Mouse (Mus musculus): ENCODE measurements around the gene Mtmr2. TPM values are rescaled to one million over a fixed set of nuclear protein-coding genes. Genes with fewer than 3 reads are reported as not detected.
A peak's percentile ranks its signal among the peaks of the same experiment; 100 is the strongest.
"Not testable (repeated sequence)": the region's sequence is repeated elsewhere in the genome, so short reads cannot be mapped to it uniquely, and the experiment has no call there.

The Mtmr2 gene
- total RNA-seq (2021) = 10 to 100 TPM; 36.4 to 38.6 TPM

DNA sequence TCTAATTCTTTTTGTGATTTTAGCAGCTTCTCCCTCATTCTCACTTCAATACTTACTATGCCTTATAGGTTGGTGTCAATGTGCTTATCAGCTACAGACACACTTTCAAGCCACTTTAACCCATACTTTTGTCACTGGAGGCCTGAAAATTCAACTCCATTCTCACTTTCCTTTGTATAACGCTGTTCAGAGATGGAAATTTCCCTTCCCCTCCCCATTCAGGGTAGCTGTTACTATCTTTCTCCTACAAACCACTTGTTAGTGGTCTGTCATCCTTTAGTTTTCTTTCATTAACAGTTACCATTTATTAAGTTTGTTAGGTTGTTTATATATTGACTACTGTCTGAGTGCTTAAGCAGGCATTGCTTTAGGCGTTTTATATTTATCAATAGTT lies at the start of gene Mtmr2:
Gene Mtmr2, plus strand, starts transcription at position 7 of the 394 bp plus-strand sequence.
- intact Hi-C loops (cut with DNase I) = no loop called here
- peak in 1 of 2 experiments; percentile 7 for DNase-seq

- intact Hi-C loops (cut with DNase I) = no loop called here
- DNase-seq = no peak
Measured at GRCm38 (mm10) chr9:13699061-13699780, 49.0 kb upstream of the Mtmr2 start.

- DNase-seq = no peak
- intact Hi-C loops (cut with DNase I) = no loop called here
Measured at GRCm38 (mm10) chr9:13699781-13700116, 48.5 kb upstream of the Mtmr2 start.

GRCm38 (mm10) chr9:13701773-13702172 lies 46.4 kb upstream of the Mtmr2 start:
- intact Hi-C loops (cut with DNase I) = no loop called here
- DNase-seq = no peak

GRCm38 (mm10) chr9:13703100-13703499 lies 45.1 kb upstream of the Mtmr2 start:
- intact Hi-C loops (cut with DNase I) = no loop called here
- peak; percentile 37 to 48 for DNase-seq

DNA sequence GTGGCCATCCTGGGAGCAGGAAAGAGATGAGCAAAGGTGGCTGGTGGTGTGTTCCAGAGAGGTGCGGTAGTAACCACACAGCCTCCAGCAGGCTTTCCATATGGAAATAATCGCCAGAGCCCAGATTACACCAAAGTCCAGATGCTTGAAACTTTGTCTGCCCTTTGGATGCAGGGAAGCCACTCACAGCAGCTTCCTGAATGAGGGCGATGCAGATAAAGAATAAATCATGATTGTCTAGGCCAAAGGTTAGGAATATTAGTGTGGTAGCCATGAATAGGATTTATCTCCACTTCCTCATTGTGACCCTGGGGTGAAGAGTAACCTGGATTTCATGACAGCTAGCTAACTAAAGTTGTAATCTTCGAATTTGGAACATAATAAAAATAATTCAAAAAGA lies 43.3 kb upstream of the Mtmr2 start:
- DNase-seq = no peak
- intact Hi-C loops (cut with DNase I) = no loop called here

DNA sequence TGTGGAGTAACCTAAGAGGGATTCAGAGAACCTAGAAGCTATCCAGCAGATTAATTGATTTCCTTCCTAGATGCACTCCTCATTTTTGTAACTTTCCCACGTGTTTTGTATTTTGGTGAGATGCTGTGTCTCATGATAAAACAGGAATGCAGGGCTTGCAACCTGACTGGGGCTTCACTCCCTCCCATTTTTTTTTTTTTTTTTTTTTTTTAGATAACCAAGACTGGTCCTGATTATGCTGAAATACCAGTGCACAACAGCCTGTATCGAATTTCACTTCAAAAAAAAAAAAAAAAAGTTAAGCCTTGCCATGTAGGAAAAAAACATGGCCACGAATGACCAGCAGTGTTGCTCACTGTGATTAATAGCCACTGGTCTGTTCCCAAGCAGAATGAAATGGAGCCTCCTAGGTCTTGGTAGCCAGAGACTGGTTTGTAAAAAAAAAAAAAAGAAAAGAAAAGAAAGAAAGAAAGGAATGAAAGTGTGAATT lies 41.1 kb upstream of the Mtmr2 start:
- no peak for DNase-seq
- intact Hi-C loops (cut with DNase I) = no loop called here

DNA sequence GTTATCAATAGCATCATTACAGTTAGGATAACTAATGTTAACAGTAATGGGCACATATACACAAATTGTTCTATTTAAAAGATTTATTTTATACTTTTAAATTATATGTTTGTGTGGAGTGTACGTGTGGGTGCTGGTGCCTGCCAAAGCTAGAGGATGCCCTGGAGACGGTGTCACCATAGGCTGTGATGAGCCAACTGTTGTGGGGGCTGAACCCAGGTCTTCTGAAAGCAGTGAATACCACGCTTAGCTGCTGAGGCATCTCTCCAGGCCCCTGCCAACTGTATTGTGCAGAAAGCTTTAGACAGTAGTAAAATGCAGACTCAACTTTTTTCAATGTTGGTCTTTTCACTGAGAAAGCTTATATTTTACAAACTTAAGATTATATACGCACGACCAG lies 38.8 kb upstream of the Mtmr2 start:
- intact Hi-C loops (cut with DNase I) = no loop called here

DNA sequence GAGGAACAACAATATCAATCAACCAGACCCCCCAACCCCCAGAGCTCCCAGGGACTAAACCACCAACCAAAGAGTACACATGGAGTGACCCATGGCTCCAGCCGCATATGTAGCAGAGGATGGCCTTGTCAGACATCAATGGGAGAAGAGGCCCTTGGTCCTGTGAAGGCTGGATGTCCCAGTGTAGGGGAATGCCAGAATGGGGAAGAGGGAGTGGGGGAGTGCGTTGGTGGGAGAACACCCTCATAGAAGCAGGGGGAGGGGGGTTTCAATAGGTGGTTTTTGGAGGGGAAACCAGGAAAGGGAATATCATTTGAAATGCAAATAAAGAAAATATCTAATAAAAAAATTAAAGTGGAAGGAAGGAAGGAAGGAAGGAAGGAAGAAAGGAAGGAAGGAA lies 32.3 kb upstream of the Mtmr2 start:
- not testable (repeated sequence) for DNase-seq
- intact Hi-C loops (cut with DNase I) = loop anchor here (1.0 to 5.0 kb wide), 4 partner anchors 64 to 485 kb away; no protein-coding TSS in a partner anchor

More for the DNA sequence above, 38.8 kb upstream of the Mtmr2 start:
- no peak for DNase-seq

- peak; percentile 84 to 90 for DNase-seq
- intact Hi-C loops (cut with DNase I) = loop anchor here (1.0 to 5.0 kb wide), 4 partner anchors 64 to 485 kb away; no protein-coding TSS in a partner anchor
Measured at GRCm38 (mm10) chr9:13716316-13717099, 31.7 kb upstream of the Mtmr2 start.

DNA sequence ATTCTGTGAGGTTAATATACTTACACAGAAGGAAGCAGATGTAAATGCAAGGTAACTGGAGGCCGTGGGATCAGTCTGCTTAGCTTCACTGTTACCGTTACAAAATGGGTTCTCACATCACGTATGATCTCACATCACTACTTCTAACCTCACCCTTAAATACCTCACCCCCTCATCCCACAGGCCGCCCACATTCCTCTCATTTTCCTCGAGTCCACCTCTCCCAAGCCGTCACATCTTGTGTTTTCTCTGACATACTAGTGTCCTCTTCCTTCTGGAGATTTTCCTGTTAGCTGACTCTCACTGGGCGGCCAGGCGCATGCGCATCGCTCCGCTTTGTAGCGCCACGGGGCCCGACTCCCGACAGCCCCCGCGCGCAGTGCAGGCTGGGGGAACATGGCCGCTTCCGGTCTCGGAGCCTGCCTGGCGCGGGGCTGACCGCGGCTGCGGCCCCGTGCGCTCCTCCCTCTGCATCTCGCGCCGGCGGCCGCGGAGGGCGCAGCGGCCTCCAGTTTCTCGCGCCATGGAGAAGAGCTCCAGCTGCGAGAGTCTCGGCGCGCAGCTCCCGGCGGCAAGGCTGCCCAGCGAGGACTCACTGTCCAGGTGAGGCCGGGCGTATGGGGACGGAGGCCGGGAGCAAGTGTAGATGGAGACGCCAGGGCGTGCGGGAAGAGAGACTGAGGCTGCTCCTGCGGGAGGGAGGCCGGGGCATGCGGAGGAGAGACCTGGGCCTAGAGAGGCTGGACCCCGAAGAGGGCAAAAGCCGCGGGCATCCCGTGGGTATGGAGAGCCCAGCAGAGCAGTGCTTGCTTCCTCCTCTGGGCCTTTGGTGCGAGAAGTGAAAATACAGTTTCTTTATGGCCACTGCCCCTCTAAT lies 826 bp downstream of the Mtmr2 start:
- intact Hi-C loops (cut with DNase I) = no loop called here
- peak; percentile 96 to 97 for DNase-seq

GRCm38 (mm10) chr9:13749675-13749998 lies 1.4 kb downstream of the Mtmr2 start:
- DNase-seq = no peak
- intact Hi-C loops (cut with DNase I) = no loop called here

GRCm38 (mm10) chr9:13752543-13752942 lies 4.3 kb downstream of the Mtmr2 start:
- intact Hi-C loops (cut with DNase I) = no loop called here
- DNase-seq = peak in 1 of 2 experiments; percentile 29

- DNase-seq = no peak
- intact Hi-C loops (cut with DNase I) = no loop called here
Measured at GRCm38 (mm10) chr9:13760430-13760829, 12.2 kb downstream of the Mtmr2 start.

- DNase-seq = no peak
- intact Hi-C loops (cut with DNase I) = no loop called here
Measured at GRCm38 (mm10) chr9:13765624-13766023, 17.4 kb downstream of the Mtmr2 start.

- intact Hi-C loops (cut with DNase I) = no loop called here
- no peak for DNase-seq
Measured at GRCm38 (mm10) chr9:13766570-13766969, 18.4 kb downstream of the Mtmr2 start.

DNA sequence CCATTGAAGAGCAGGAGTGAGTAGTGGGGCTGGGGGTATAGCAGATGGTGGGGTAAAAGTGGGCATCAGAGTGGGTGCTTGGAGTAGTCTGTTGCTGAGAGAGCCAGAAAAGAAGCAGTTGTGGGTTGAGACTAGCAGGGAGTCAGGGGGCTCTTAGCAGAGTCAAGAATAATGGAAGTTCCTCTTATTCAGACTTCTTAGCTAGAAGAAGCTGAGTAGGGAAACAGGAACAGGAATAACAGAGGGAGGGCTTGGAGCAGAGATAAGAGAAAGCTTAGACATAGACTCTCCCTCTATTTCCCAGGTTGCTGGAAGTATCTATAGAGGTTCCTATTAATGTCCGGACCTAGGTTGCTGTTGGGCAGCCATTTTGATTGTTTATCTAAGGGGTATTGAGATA lies 26.5 kb downstream of the Mtmr2 start:
- DNase-seq = no peak
- intact Hi-C loops (cut with DNase I) = no loop called here

GRCm38 (mm10) chr9:13781985-13782384 lies 33.8 kb downstream of the Mtmr2 start:
- intact Hi-C loops (cut with DNase I) = no loop called here

GRCm38 (mm10) chr9:13790864-13791263 lies 42.7 kb downstream of the Mtmr2 start:
- intact Hi-C loops (cut with DNase I) = not testable (repeated sequence)

More at GRCm38 (mm10) chr9:13781985-13782384, 33.8 kb downstream of the Mtmr2 start:
- no peak for DNase-seq

GRCm38 (mm10) chr9:13794302-13794701 lies 46.1 kb downstream of the Mtmr2 start:
- intact Hi-C loops (cut with DNase I) = no loop called here

More at GRCm38 (mm10) chr9:13790864-13791263, 42.7 kb downstream of the Mtmr2 start:
- not testable (repeated sequence) for DNase-seq

DNA sequence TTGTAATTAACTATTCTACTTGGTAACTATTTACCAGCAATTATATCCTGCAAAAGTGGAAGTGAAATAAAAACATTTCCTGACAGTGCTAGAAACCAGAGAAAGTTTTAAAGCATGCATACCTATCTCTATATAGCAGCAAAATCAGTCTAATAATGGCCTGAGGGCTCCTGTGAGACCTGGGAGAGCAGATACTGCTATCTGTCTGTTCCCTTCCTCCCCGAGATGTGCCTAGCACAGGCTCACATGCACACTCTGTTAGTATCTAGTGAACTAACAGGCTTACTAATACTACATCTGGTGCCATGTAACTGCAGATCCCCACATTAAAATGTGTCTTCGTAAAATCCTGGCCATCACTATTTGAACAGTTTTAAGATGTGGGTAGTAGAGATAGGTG lies 46.5 kb downstream of the Mtmr2 start:
- DNase-seq = no peak
- intact Hi-C loops (cut with DNase I) = no loop called here

More at GRCm38 (mm10) chr9:13794302-13794701, 46.1 kb downstream of the Mtmr2 start:
- no peak for DNase-seq
